Mouse (Mus musculus): Measurements from ENCODE around the gene Mrpl57. TPM values are rescaled to one million over a fixed set of nuclear protein-coding genes. Genes with fewer than 3 reads are reported as not detected.

The Mrpl57 gene
- 51.4 TPM for total RNA-seq (2023)

GRCm38 (mm10) chr14:57825788-57826751 lies at the start of gene Mrpl57, which contains the start of gene Ska3:
Gene Mrpl57 (plus strand): TSS chr14:57826234.
Gene Ska3 (minus strand): TSS chr14:57826185.

GRCm38 (mm10) chr14:57797991-57798931 lies 27.8 kb upstream of the Mrpl57 start, which contains the start of gene Sap18:
Gene Sap18 (plus strand): TSS chr14:57798180.

Other genes with a start within 250 kb of the Mrpl57 start
- gene Xpo4, start 160.8 kb upstream of the Mrpl57 start, total RNA-seq (2023): 38.0 TPM
- gene Gm49361, start 80.1 kb upstream of the Mrpl57 start, total RNA-seq (2023): not detected
- gene Lats2, start 67.8 kb upstream of the Mrpl57 start, total RNA-seq (2023): 57.2 TPM
- 71.8 TPM for gene Sap18, start 28.1 kb upstream of the Mrpl57 start, total RNA-seq (2023)
- 1.6 TPM for gene Ska3, start within 50 bp of the Mrpl57 start, total RNA-seq (2023)
- 73.3 TPM for gene Zdhhc20, start 64.0 kb downstream of the Mrpl57 start, total RNA-seq (2023)
- 50.9 TPM for gene Micu2, start 173.0 kb downstream of the Mrpl57 start, total RNA-seq (2023)
- gene Fgf9, start 244.3 kb downstream of the Mrpl57 start, total RNA-seq (2023): not detected

All from CD4-positive naive resting alpha-beta T cell, adult 57 days (primary cell).